Mouse (Mus musculus): ENCODE data around the gene Tnfaip8l2. TPM values are rescaled to one million over a fixed set of nuclear protein-coding genes. Genes with fewer than 3 reads are reported as not detected.
"Not testable (repeated sequence)": the region's sequence is repeated elsewhere in the genome, so short reads cannot be mapped to it uniquely, and the experiment has no call there.

The Tnfaip8l2 gene
- polyA plus RNA-seq, 1 experiment from 2014 or later, result 6.5 TPM

DNA sequence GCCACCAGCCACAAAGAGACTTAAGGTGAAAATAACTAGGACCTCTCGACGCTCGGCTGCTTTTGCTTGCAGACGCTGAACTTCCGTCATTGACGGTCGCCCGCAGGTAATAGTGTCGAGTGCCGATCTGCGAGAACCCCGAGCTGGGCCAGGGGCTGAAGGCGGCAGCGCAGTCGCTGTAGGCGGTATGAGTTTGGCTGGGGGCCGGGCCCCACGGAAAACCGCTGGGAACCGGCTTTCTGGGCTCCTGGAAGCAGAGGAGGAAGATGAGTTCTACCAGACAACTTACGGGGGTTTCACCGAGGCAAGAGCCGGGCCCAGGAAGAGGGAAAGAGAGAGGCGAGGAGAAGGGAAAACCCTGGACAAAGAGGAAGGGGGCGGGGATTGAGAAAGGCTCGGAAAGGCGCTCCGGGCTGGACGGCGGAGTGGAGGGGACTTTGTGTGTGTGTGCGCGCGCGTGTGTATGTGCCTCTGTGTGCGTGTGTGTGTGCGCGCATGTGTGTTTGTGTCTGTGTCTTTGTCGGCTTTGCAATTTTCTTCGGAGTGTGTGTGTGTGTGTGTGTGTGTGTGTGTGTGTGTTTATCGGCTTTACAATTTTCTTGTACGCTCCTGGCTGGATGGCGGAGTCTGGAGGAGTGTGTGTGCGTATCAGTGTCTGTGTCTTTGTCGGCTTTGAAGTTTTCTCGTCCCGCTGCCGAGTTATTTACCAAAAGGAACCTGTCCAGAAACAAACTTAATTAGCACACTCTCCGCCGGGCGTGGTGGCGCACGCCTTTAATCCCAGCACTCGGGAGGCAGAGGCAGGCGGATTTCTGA, 31.0 kb downstream of the Tnfaip8l2 start, which contains the start of gene Vps72:
Gene Vps72 (plus strand): TSS at position 112 of the 816 bp plus-strand sequence.
- WGBS, result under 1% methylated on average over 53 of the region's 54 CpGs
- peak within 1 kb of the TSS; percentile 95 for H3K9ac ChIP-seq (ENCODE audit: low read length)
- peaks cover 8% of the 10 kb centered on the region for H3K4me1 ChIP-seq (ENCODE audit: control insufficient read depth, insufficient read depth, low read length)
- H3K36me3 ChIP-seq (ENCODE audit: control insufficient read depth, insufficient read depth, low read length), result 0 out of 2 replicates have a peak, but pooled peaks cover 8% of the 10 kb centered on the region
- peak within 1 kb of the TSS; percentile 86 for H3K4me3 ChIP-seq (replicated peaks; ENCODE audit: low read length)
- H3K27me3 ChIP-seq (ENCODE audit: control insufficient read depth, insufficient read depth, low read length), result no peaks in the 10 kb centered on the region
- ATAC-seq (ENCODE audit: insufficient read depth, low FRiP score), result peak; percentile 75
- H3K4me2 ChIP-seq (ENCODE audit: low read depth, low read length), result peak within 1 kb of the TSS; percentile 67
- H3K9me3 ChIP-seq (replicated peaks; ENCODE audit: control insufficient read depth, low read length), result no peaks in the 10 kb centered on the region
- peak within 1 kb of the TSS; percentile 99 for H3K27ac ChIP-seq (ENCODE audit: low read length)

- 67% methylated on average over 2 of the region's 2 CpGs for WGBS
- no peaks in the 10 kb centered on the region for H3K36me3 ChIP-seq (ENCODE audit: control insufficient read depth, insufficient read depth, low read length)
- H3K4me1 ChIP-seq (ENCODE audit: control insufficient read depth, insufficient read depth, low read length), result peaks cover 18% of the 10 kb centered on the region
- no peak overlapping the region for H3K4me2 ChIP-seq (ENCODE audit: low read depth, low read length)
- H3K27ac ChIP-seq (ENCODE audit: low read length), result no peak overlapping the region
- H3K4me3 ChIP-seq (replicated peaks; ENCODE audit: low read length), result no peak overlapping the region
- H3K9ac ChIP-seq (ENCODE audit: low read length), result no peak overlapping the region
- no peak for ATAC-seq (ENCODE audit: insufficient read depth, low FRiP score)
- no peaks in the 10 kb centered on the region for H3K27me3 ChIP-seq (ENCODE audit: control insufficient read depth, insufficient read depth, low read length)
- H3K9me3 ChIP-seq (replicated peaks; ENCODE audit: control insufficient read depth, low read length), result no peaks in the 10 kb centered on the region
Observed at GRCm38 (mm10) chr3:95107898-95108297, 34.3 kb downstream of the Tnfaip8l2 start.

- H3K9me3 ChIP-seq (replicated peaks; ENCODE audit: control insufficient read depth, low read length); ATAC-seq (ENCODE audit: insufficient read depth, low FRiP score): not testable (repeated sequence)
- peaks cover 16% of the 10 kb centered on the region for H3K4me1 ChIP-seq (ENCODE audit: control insufficient read depth, insufficient read depth, low read length)
Observed at GRCm38 (mm10) chr3:95107308-95107707, 34.9 kb downstream of the Tnfaip8l2 start.

GRCm38 (mm10) chr3:95106338-95107117, 35.6 kb downstream of the Tnfaip8l2 start, which contains the start of gene Pip5k1a:
Gene Pip5k1a, minus strand, starts transcription at chr3:95106930.
- H3K27ac ChIP-seq (ENCODE audit: low read length), result peak within 1 kb of the TSS; percentile 57
- peak within 1 kb of the TSS; percentile 81 for H3K9ac ChIP-seq (ENCODE audit: low read length)
- H3K4me2 ChIP-seq (ENCODE audit: low read depth, low read length), result peak within 1 kb of the TSS; percentile 83
- peak within 1 kb of the TSS; percentile 63 for H3K4me3 ChIP-seq (replicated peaks; ENCODE audit: low read length)
- H3K27me3 ChIP-seq (ENCODE audit: control insufficient read depth, insufficient read depth, low read length), result no peaks in the 10 kb centered on the region
- under 1% methylated on average over 51 of the region's 51 CpGs for WGBS
- no peaks in the 10 kb centered on the region for H3K9me3 ChIP-seq (replicated peaks; ENCODE audit: control insufficient read depth, low read length)
- H3K36me3 ChIP-seq (ENCODE audit: control insufficient read depth, insufficient read depth, low read length), result no peaks in the 10 kb centered on the region
- peak; percentile 92 for ATAC-seq (ENCODE audit: insufficient read depth, low FRiP score)
- H3K4me1 ChIP-seq (ENCODE audit: control insufficient read depth, insufficient read depth, low read length), result peaks cover 12% of the 10 kb centered on the region

More at GRCm38 (mm10) chr3:95107308-95107707, 34.9 kb downstream of the Tnfaip8l2 start:
- not testable (repeated sequence) for H3K27ac ChIP-seq (ENCODE audit: low read length); H3K9ac ChIP-seq (ENCODE audit: low read length); H3K27me3 ChIP-seq (ENCODE audit: control insufficient read depth, insufficient read depth, low read length); H3K36me3 ChIP-seq (ENCODE audit: control insufficient read depth, insufficient read depth, low read length)
- H3K4me3 ChIP-seq (replicated peaks; ENCODE audit: low read length), result peak overlapping the region; percentile 63
- H3K4me2 ChIP-seq (ENCODE audit: low read depth, low read length), result peak overlapping the region; percentile 71

GRCm38 (mm10) chr3:95105586-95106337, 36.4 kb downstream of the Tnfaip8l2 start:
- H3K4me3 ChIP-seq (replicated peaks; ENCODE audit: low read length), result peak overlapping the region; percentile 63
- no peaks in the 10 kb centered on the region for H3K36me3 ChIP-seq (ENCODE audit: control insufficient read depth, insufficient read depth, low read length)
- ATAC-seq (ENCODE audit: insufficient read depth, low FRiP score), result no peak
- H3K4me1 ChIP-seq (ENCODE audit: control insufficient read depth, insufficient read depth, low read length), result peaks cover 12% of the 10 kb centered on the region
- H3K27me3 ChIP-seq (ENCODE audit: control insufficient read depth, insufficient read depth, low read length), result no peaks in the 10 kb centered on the region
- 1% methylated on average over 16 of the region's 16 CpGs for WGBS
- peak overlapping the region; percentile 83 for H3K4me2 ChIP-seq (ENCODE audit: low read depth, low read length)
- no peaks in the 10 kb centered on the region for H3K9me3 ChIP-seq (replicated peaks; ENCODE audit: control insufficient read depth, low read length)
- peak overlapping the region; percentile 57 for H3K27ac ChIP-seq (ENCODE audit: low read length)
- peak overlapping the region; percentile 81 for H3K9ac ChIP-seq (ENCODE audit: low read length)

- peak overlapping the region; percentile 46 for H3K27ac ChIP-seq (ENCODE audit: low read length)
- H3K4me1 ChIP-seq (ENCODE audit: control insufficient read depth, insufficient read depth, low read length), result peaks cover 10% of the 10 kb centered on the region
- peak overlapping the region; percentile 83 for H3K4me2 ChIP-seq (ENCODE audit: low read depth, low read length)
- no peaks in the 10 kb centered on the region for H3K36me3 ChIP-seq (ENCODE audit: control insufficient read depth, insufficient read depth, low read length)
- H3K4me3 ChIP-seq (replicated peaks; ENCODE audit: low read length), result peak overlapping the region; percentile 63
- 40% methylated on average over 4 of the region's 4 CpGs for WGBS
- H3K27me3 ChIP-seq (ENCODE audit: control insufficient read depth, insufficient read depth, low read length), result no peaks in the 10 kb centered on the region
- H3K9me3 ChIP-seq (replicated peaks; ENCODE audit: control insufficient read depth, low read length), result no peaks in the 10 kb centered on the region
- H3K9ac ChIP-seq (ENCODE audit: low read length), result peak overlapping the region; percentile 81
- ATAC-seq (ENCODE audit: insufficient read depth, low FRiP score), result no peak
Observed at GRCm38 (mm10) chr3:95105121-95105520, 37.0 kb downstream of the Tnfaip8l2 start.

DNA sequence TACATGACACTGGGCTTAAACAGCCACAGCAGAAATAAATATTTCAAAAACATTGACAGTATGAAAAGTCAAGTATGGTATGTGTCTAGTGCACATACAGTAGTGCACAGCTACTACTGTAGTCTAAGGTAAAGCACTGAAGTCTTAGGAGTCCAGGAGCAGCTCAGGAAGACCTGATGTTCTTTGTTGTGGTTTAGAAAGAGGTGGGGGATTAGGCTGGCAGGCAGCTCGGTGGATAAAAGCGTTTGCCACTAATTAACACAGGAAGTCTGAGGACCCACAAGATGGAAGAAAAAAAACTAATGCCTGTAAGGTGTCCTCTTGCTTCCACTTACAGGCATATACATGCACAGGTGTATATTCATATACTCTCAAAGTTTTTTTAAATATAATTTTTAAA, 41.3 kb downstream of the Tnfaip8l2 start:
- H3K4me3 ChIP-seq (replicated peaks; ENCODE audit: low read length), result no peak overlapping the region
- no peaks in the 10 kb centered on the region for H3K27me3 ChIP-seq (ENCODE audit: control insufficient read depth, insufficient read depth, low read length)
- no peaks in the 10 kb centered on the region for H3K9me3 ChIP-seq (replicated peaks; ENCODE audit: control insufficient read depth, low read length)
- H3K4me1 ChIP-seq (ENCODE audit: control insufficient read depth, insufficient read depth, low read length), result peaks cover 10% of the 10 kb centered on the region
- H3K36me3 ChIP-seq (ENCODE audit: control insufficient read depth, insufficient read depth, low read length), result no peaks in the 10 kb centered on the region
- 26% methylated on average over 2 of the region's 2 CpGs for WGBS
- ATAC-seq (ENCODE audit: insufficient read depth, low FRiP score), result no peak
- H3K4me2 ChIP-seq (ENCODE audit: low read depth, low read length), result no peak overlapping the region
- H3K9ac ChIP-seq (ENCODE audit: low read length), result no peak overlapping the region
- no peak overlapping the region for H3K27ac ChIP-seq (ENCODE audit: low read length)
